Mouse (Mus musculus) kidney, adult 11 months (tissue): ENCODE results near the gene Ntrk3.

Experiments used
- DNase-seq: peaks from one replicate; pipeline ENCODE4 v3.0.0; 2022

The Ntrk3 gene

DNA sequence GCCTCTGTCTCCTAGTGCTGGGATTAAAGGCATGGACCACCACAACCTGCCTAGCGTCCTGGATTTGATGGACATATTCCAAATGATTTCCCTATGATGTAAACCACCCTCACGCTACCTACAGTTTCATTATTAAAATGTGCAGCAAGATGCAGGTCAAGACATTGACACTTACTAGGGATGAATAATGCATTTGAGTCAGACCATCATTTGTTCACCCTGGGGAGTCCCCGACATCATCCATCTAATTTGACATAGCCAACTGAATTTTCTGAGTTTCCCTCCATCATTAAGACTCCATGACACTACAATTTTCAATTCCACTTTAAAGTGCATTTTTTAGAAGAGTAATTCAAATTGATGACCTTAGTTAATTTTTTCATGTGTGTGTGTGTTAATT is 593.0 kb downstream of the Ntrk3 start:
- DNase-seq = no peak

DNA sequence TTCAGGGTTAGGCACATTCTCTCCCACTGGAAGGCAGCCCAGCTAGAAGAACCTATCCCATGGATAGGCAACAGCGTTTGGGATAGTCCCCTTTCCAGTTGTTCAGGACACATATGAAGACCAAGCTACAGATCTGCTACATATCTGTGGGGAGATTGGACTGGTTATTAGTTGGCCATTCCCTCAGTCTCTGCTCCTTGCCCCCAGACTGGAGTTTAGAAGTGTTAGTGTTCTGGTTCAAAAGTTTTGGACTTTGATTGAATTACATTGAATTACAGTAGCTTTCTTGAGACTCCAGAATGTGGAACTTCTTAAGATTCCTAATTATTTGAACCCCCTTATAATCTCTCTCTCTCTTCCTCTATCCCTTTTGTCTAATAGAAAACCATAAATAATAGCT is 607.8 kb downstream of the Ntrk3 start:
- DNase-seq = peak; percentile 4
